ENCODE assay signal across 9 mouse cellular contexts in genomic region chr3:95962182-95962581, GRCm38 (mm10). TPM values are rescaled to one million over a fixed set of nuclear protein-coding genes. Genes with fewer than 3 reads are reported as not detected.
DNase-seq lines count a peak whose midpoint lies in the region; ATAC-seq lines count a peak whose summit lies in the region.
"Not testable (repeated sequence)": the region's sequence is repeated elsewhere in the genome, so short reads cannot be mapped to it uniquely, and the experiment has no call there.
"Had no signal": no experiment of that assay in that cellular context is flagged by ENCODE, and none has a peak within 500 bp of the region (broad histone marks: within the 10 kb centered on the region; RNA-seq: fewer than 3 reads in every experiment).

No protein-coding gene starts in this region.

- not testable (repeated sequence) for H3K4me3 ChIP-seq in embryonic facial prominence, embryonic 14.5 days (ENCODE audit: low read depth, low read length); heart, embryonic 10.5 days; heart, embryonic 12.5 days; heart, embryonic 14.5 days (ENCODE audit: control insufficient read depth in 1 of 2, insufficient read depth in 1 of 2, low read depth in 1 of 2, low read length in 2 of 2); heart, embryonic 16.5 days (ENCODE audit: low read length); midbrain, embryonic 10.5 days

- H3K9ac ChIP-seq in embryonic facial prominence, embryonic 14.5 days (ENCODE audit: low read depth, low read length); heart, embryonic 12.5 days; heart, embryonic 16.5 days (ENCODE audit: low read length): not testable (repeated sequence)
- peak overlapping the region; percentile 65; the same call in 1 of the 2 replicates for H3K9ac ChIP-seq in heart, embryonic 14.5 days (ENCODE audit: low read length)

- H3K4me1 ChIP-seq in embryonic facial prominence, embryonic 14.5 days (ENCODE audit: control insufficient read depth, insufficient read depth, low read length): not testable (repeated sequence)
- H3K4me1 ChIP-seq in heart, embryonic 10.5 days: peaks cover 38% of the 10 kb centered on the region
- H3K4me1 ChIP-seq in heart, embryonic 12.5 days (replicated peaks): peaks cover 43% of the 10 kb centered on the region
- peaks cover 24 to 25% of the 10 kb centered on the region in 2 experiments for H3K4me1 ChIP-seq in heart, embryonic 14.5 days (ENCODE audit: control insufficient read depth in 2 of 2, insufficient read depth in 2 of 2, low read length in 2 of 2)
- H3K4me1 ChIP-seq in heart, embryonic 16.5 days (ENCODE audit: control insufficient read depth, insufficient read depth, low read length): peaks cover 22% of the 10 kb centered on the region
- peaks cover 18% of the 10 kb centered on the region for H3K4me1 ChIP-seq in midbrain, embryonic 10.5 days

- 69% methylated on average over 8 of the region's 8 CpGs for WGBS in embryonic facial prominence, embryonic 14.5 days
- 75% methylated on average over 8 of the region's 8 CpGs for WGBS in heart, embryonic 10.5 days
- WGBS in heart, embryonic 12.5 days: 69% methylated on average over 8 of the region's 8 CpGs
- WGBS in heart, embryonic 14.5 days: 70% methylated on average over 8 of the region's 8 CpGs
- 70% methylated on average over 8 of the region's 8 CpGs for WGBS in heart, embryonic 16.5 days
- WGBS in midbrain, embryonic 10.5 days: 88% methylated on average over 8 of the region's 8 CpGs

- H3K27me3 ChIP-seq in embryonic facial prominence, embryonic 14.5 days (replicated peaks; ENCODE audit: control insufficient read depth, insufficient read depth, low read length); heart, embryonic 10.5 days (ENCODE audit: insufficient read depth, poor library complexity, severe bottlenecking); heart, embryonic 12.5 days (replicated peaks); heart, embryonic 14.5 days (ENCODE audit: control insufficient read depth, insufficient read depth, low read length); heart, embryonic 16.5 days (ENCODE audit: control insufficient read depth, insufficient read depth, low read length); midbrain, embryonic 10.5 days (ENCODE audit: low read depth, poor library complexity, severe bottlenecking): not testable (repeated sequence)

- peak; percentile 36 for DNase-seq in embryonic facial prominence, embryonic 14.5 days (ENCODE audit: low spot score)
- not testable (repeated sequence) for DNase-seq in heart, embryonic 10.5 days (ENCODE audit: low spot score); midbrain, embryonic 10.5 days (ENCODE audit: low spot score)

- ATAC-seq in embryonic facial prominence, embryonic 14.5 days (ENCODE audit: low read depth); heart, embryonic 12.5 days (ENCODE audit: insufficient number of reproducible peaks, low FRiP score); heart, embryonic 14.5 days (ENCODE audit: insufficient number of reproducible peaks, insufficient read depth, low FRiP score, low read depth); heart, embryonic 16.5 days (replicated peaks; ENCODE audit: extremely low read depth, insufficient read depth, low FRiP score): not testable (repeated sequence)

- not testable (repeated sequence) for H3K36me3 ChIP-seq in embryonic facial prominence, embryonic 14.5 days (ENCODE audit: control insufficient read depth, insufficient read depth, low read length); heart, embryonic 10.5 days; heart, embryonic 12.5 days; heart, embryonic 14.5 days (ENCODE audit: control insufficient read depth, insufficient read depth, low read length); heart, embryonic 16.5 days (ENCODE audit: control insufficient read depth, insufficient read depth); midbrain, embryonic 10.5 days

- not testable (repeated sequence) for H3K9me3 ChIP-seq in embryonic facial prominence, embryonic 14.5 days (ENCODE audit: control insufficient read depth, low read length); heart, embryonic 10.5 days; heart, embryonic 12.5 days (replicated peaks); heart, embryonic 14.5 days (ENCODE audit: control insufficient read depth, low read length); heart, embryonic 16.5 days (replicated peaks; ENCODE audit: control insufficient read depth, low read length); midbrain, embryonic 10.5 days (replicated peaks)

- H3K27ac ChIP-seq in embryonic facial prominence, embryonic 14.5 days (replicated peaks; ENCODE audit: low read depth, low read length): not testable (repeated sequence)
- H3K27ac ChIP-seq in heart, embryonic 10.5 days: peak overlapping the region; percentile 87
- H3K27ac ChIP-seq in heart, embryonic 12.5 days (ENCODE audit: poor library complexity, severe bottlenecking): peak overlapping the region; percentile 95
- H3K27ac ChIP-seq in heart, embryonic 14.5 days (replicated peaks in 1 of 2; ENCODE audit: control insufficient read depth in 1 of 2, insufficient read depth in 1 of 2, low read depth in 2 of 2, low read length in 2 of 2): peak overlapping the region; percentile 80 to 94
- H3K27ac ChIP-seq in heart, embryonic 16.5 days (ENCODE audit: low read length): peak overlapping the region; percentile 82
- 0 out of 2 replicates have a peak overlapping the region, but pooled peaks have one; percentile 42 for H3K27ac ChIP-seq in midbrain, embryonic 10.5 days (replicated peaks)

- H3K4me2 ChIP-seq in embryonic facial prominence, embryonic 14.5 days (ENCODE audit: low read depth, low read length); heart, embryonic 14.5 days (ENCODE audit: low read length); heart, embryonic 16.5 days (ENCODE audit: low read depth, low read length): not testable (repeated sequence)
- H3K4me2 ChIP-seq in heart, embryonic 12.5 days: 0 out of 2 replicates have a peak overlapping the region, but pooled peaks have one; percentile 61

RNA-seq across cellular contexts. Expression of gene Anp32e, which starts 33.1 kb away (rescaled TPM):
- polyA plus RNA-seq in embryonic facial prominence, embryonic 14.5 days (2014; fragmentation: Nextera tagmentation; extraction: Ambion mirVana): 62.6 and 64.2 TPM in 2 replicates
- 209 and 212 TPM in 2 replicates for polyA plus RNA-seq in heart, embryonic 10.5 days (2016; fragmentation: Nextera tagmentation; extraction: Ambion mirVana)
- polyA plus RNA-seq in heart, embryonic 12.5 days (2016; fragmentation: Nextera tagmentation; extraction: Ambion mirVana): 222 and 229 TPM in 2 replicates
- 58.3 and 65.3 TPM in 2 replicates for polyA plus RNA-seq in heart, embryonic 14.5 days (2014; fragmentation: Nextera tagmentation; extraction: Ambion mirVana)
- 188 and 233 TPM in 2 replicates for polyA plus RNA-seq in heart, embryonic 16.5 days (2015; fragmentation: Nextera tagmentation; extraction: Ambion mirVana)
- 366 and 378 TPM in 2 replicates for polyA plus RNA-seq in midbrain, embryonic 10.5 days (2016; fragmentation: Nextera tagmentation; extraction: Ambion mirVana)

RNA-seq across cellular contexts. Expression of gene Plekho1, which starts 33.6 kb away (rescaled TPM):
- polyA plus RNA-seq in embryonic facial prominence, embryonic 14.5 days (2014; fragmentation: Nextera tagmentation; extraction: Ambion mirVana): 40.5 and 43.2 TPM in 2 replicates
- polyA plus RNA-seq in heart, embryonic 10.5 days (2016; fragmentation: Nextera tagmentation; extraction: Ambion mirVana): 75.1 and 88.2 TPM in 2 replicates
- polyA plus RNA-seq in heart, embryonic 12.5 days (2016; fragmentation: Nextera tagmentation; extraction: Ambion mirVana): 76.1 and 80.8 TPM in 2 replicates
- polyA plus RNA-seq in heart, embryonic 14.5 days (2014; fragmentation: Nextera tagmentation; extraction: Ambion mirVana): 65.0 and 73.7 TPM in 2 replicates
- 63.3 and 67.1 TPM in 2 replicates for polyA plus RNA-seq in heart, embryonic 16.5 days (2015; fragmentation: Nextera tagmentation; extraction: Ambion mirVana)
- 66.8 and 69.0 TPM in 2 replicates for polyA plus RNA-seq in midbrain, embryonic 10.5 days (2016; fragmentation: Nextera tagmentation; extraction: Ambion mirVana)

RNA-seq across cellular contexts. Expression of gene Car14, which starts 57.7 kb away (rescaled TPM):
- polyA plus RNA-seq in embryonic facial prominence, embryonic 14.5 days (2014; fragmentation: Nextera tagmentation; extraction: Ambion mirVana): 3.7 and 5.6 TPM in 2 replicates
- 47.2 and 68.0 TPM in 2 replicates for polyA plus RNA-seq in heart, embryonic 10.5 days (2016; fragmentation: Nextera tagmentation; extraction: Ambion mirVana)
- polyA plus RNA-seq in heart, embryonic 12.5 days (2016; fragmentation: Nextera tagmentation; extraction: Ambion mirVana): 24.7 and 26.3 TPM in 2 replicates
- 45.5 and 49.7 TPM in 2 replicates for polyA plus RNA-seq in heart, embryonic 14.5 days (2014; fragmentation: Nextera tagmentation; extraction: Ambion mirVana)
- polyA plus RNA-seq in heart, embryonic 16.5 days (2015; fragmentation: Nextera tagmentation; extraction: Ambion mirVana): 73.4 and 78.2 TPM in 2 replicates
- 67.7 and 93.9 TPM in 2 replicates for polyA plus RNA-seq in midbrain, embryonic 10.5 days (2016; fragmentation: Nextera tagmentation; extraction: Ambion mirVana)
- polyA plus RNA-seq: activated CD4-positive, CD25-positive, alpha-beta regulatory T cell, adult 4 months; erythroblast, embryonic 14.5 days; G1E had no signal
